Mouse (Mus musculus) stomach, postnatal 0 days (tissue): Measurements from ENCODE around the gene Ankrd11.

ENCODE experiments used
- CTCF ChIP-seq: IDR thresholded peaks from 2 replicates; pipeline ENCODE4 v1.5.1; 2016; ENCODE audit warnings: antibody characterized with exemption, low read depth, mild to moderate bottlenecking, moderate library complexity
- EP300 ChIP-seq: optimal IDR thresholded peaks from 2 replicates; pipeline ENCODE3; 2016; ENCODE audit warnings: antibody characterized with exemption

- no peak for TF ChIP-seq CTCF
- no peak for TF ChIP-seq EP300
These were observed 80.6 kb downstream of the Ankrd11 start for GRCm38 (mm10) chr8:122961458-122961857.
